Mouse (Mus musculus) frontal cortex, postnatal 25 days (tissue): ENCODE results near the gene Slc7a10.
"Not testable (repeated sequence)": the region's sequence is repeated elsewhere in the genome, so short reads cannot be mapped to it uniquely, and the experiment has no call there.

Experiments used
- DNase-seq, 2 experiments: peaks; one replicate each; pipeline ENCODE4 v3.0.0; 2022; ENCODE audit warnings: low spot score in 2 of 2

The Slc7a10 gene

DNA sequence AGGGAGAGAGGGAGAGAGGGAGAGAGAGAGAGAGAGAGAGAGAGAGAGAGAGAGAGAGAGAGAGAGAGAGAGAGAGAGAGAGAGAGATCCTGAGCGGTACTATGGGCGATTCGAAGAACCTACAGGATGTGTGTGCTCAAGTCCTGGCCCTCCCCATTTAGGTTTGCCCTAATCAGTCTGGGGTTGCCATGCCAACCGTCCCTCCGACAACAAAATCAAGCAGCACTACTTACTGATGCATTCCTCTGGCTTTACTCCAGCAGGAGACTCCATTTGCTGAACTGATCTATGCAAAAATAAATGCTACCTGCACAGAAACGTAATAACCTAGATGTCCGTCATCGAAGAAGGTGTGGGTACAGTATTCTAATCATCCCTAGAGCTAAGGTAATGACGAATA is 49.1 kb downstream of the Slc7a10 start:
- peak in 1 of 2 experiments; percentile 30 for DNase-seq

DNA sequence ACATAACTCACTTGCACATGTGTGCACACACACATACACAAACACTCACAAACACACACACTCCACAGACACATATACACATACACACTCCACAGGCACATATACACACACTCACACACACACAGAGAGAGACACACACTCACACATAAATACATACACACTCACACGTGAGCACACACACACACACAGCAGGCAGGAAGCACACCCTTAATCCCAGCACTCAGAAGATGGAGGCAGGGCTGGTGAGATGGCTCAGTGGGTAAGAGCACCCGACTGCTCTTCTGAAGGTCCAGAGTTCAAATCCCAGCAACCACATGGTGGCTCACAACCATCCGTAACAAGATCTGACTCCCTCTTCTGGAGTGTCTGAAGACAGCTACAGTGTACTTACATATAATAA is 51.8 kb downstream of the Slc7a10 start:
- not testable (repeated sequence) for DNase-seq
